Mouse (Mus musculus): Measurements from ENCODE around the gene Arhgef28. TPM values are rescaled to one million over a fixed set of nuclear protein-coding genes. Genes with fewer than 3 reads are reported as not detected.

Arhgef28 gene
- polyA plus RNA-seq, 1 experiment from 2014 or later: 9.4 TPM

GRCm38 (mm10) chr13:98124113-98124745, 82.0 kb downstream of the Arhgef28 start:
- DNase-seq (ENCODE audit: low spot score) (peak; percentile 40), ATAC-seq (ENCODE audit: low read depth) (no peak; the same call in 1 of the 2 replicates)

GRCm38 (mm10) chr13:98122766-98123165, 83.5 kb downstream of the Arhgef28 start:
- Histone ChIP-seq H3K9ac (ENCODE audit: low read depth, low read length) (no peak overlapping the region), H3K27ac (replicated peaks; ENCODE audit: low read depth, low read length) (no peak overlapping the region), H3K4me1 (ENCODE audit: control insufficient read depth, insufficient read depth, low read length) (peaks cover 3% of the 10 kb centered on the region; the same call in 1 of the 2 replicates), H3K4me2 (ENCODE audit: low read depth, low read length) (no peak overlapping the region), H3K9me3 (ENCODE audit: control insufficient read depth, low read length) (peaks cover 3% of the 10 kb centered on the region; the same call in 1 of the 2 replicates), H3K36me3 (ENCODE audit: control insufficient read depth, insufficient read depth, low read length) (no peaks in the 10 kb centered on the region), H3K27me3 (replicated peaks; ENCODE audit: control insufficient read depth, insufficient read depth, low read length) (no peaks in the 10 kb centered on the region), H3K4me3 (ENCODE audit: low read depth, low read length) (no peak overlapping the region)
- ATAC-seq (ENCODE audit: low read depth) (no peak), DNase-seq (ENCODE audit: low spot score) (no peak)
- 56% methylated on average over 4 of the region's 4 CpGs for WGBS

More at GRCm38 (mm10) chr13:98124113-98124745, 82.0 kb downstream of the Arhgef28 start:
- 56% methylated on average over 14 of the region's 14 CpGs for WGBS
- Histone ChIP-seq H3K4me1 (ENCODE audit: control insufficient read depth, insufficient read depth, low read length) (peaks cover 3% of the 10 kb centered on the region; the same call in 1 of the 2 replicates), H3K4me2 (ENCODE audit: low read depth, low read length) (no peak overlapping the region), H3K27me3 (replicated peaks; ENCODE audit: control insufficient read depth, insufficient read depth, low read length) (no peaks in the 10 kb centered on the region), H3K9me3 (ENCODE audit: control insufficient read depth, low read length) (peaks cover 3% of the 10 kb centered on the region; the same call in 1 of the 2 replicates), H3K27ac (replicated peaks; ENCODE audit: low read depth, low read length) (no peak overlapping the region), H3K36me3 (ENCODE audit: control insufficient read depth, insufficient read depth, low read length) (no peaks in the 10 kb centered on the region), H3K9ac (ENCODE audit: low read depth, low read length) (no peak overlapping the region), H3K4me3 (ENCODE audit: low read depth, low read length) (no peak overlapping the region)

GRCm38 (mm10) chr13:98121993-98122392, 84.2 kb downstream of the Arhgef28 start:
- 71% methylated on average over 5 of the region's 5 CpGs for WGBS
- no peak for ATAC-seq (ENCODE audit: low read depth)

GRCm38 (mm10) chr13:98121124-98121470, 85.1 kb downstream of the Arhgef28 start:
- H3K27me3 ChIP-seq (replicated peaks; ENCODE audit: control insufficient read depth, insufficient read depth, low read length): no peaks in the 10 kb centered on the region
- no peaks in the 10 kb centered on the region for H3K36me3 ChIP-seq (ENCODE audit: control insufficient read depth, insufficient read depth, low read length)
- H3K4me2 ChIP-seq (ENCODE audit: low read depth, low read length): no peak overlapping the region
- H3K4me3 ChIP-seq (ENCODE audit: low read depth, low read length): no peak overlapping the region
- peaks cover 3% of the 10 kb centered on the region; the same call in 1 of the 2 replicates for H3K4me1 ChIP-seq (ENCODE audit: control insufficient read depth, insufficient read depth, low read length)
- DNase-seq (ENCODE audit: low spot score): no peak
- ATAC-seq (ENCODE audit: low read depth): no peak
- 91% methylated on average over 4 of the region's 4 CpGs for WGBS
- no peak overlapping the region for H3K9ac ChIP-seq (ENCODE audit: low read depth, low read length)
- peaks cover 3% of the 10 kb centered on the region; the same call in 1 of the 2 replicates for H3K9me3 ChIP-seq (ENCODE audit: control insufficient read depth, low read length)
- 0 out of 2 replicates have a peak overlapping the region, but pooled peaks have one; percentile 12 for H3K27ac ChIP-seq (replicated peaks; ENCODE audit: low read depth, low read length)

More at GRCm38 (mm10) chr13:98121993-98122392, 84.2 kb downstream of the Arhgef28 start:
- DNase-seq (ENCODE audit: low spot score): peak; percentile 34
- Histone ChIP-seq H3K27ac (replicated peaks; ENCODE audit: low read depth, low read length) (no peak overlapping the region; the same call in 1 of the 2 replicates), H3K9ac (ENCODE audit: low read depth, low read length) (no peak overlapping the region), H3K4me1 (ENCODE audit: control insufficient read depth, insufficient read depth, low read length) (peaks cover 3% of the 10 kb centered on the region; the same call in 1 of the 2 replicates), H3K4me2 (ENCODE audit: low read depth, low read length) (no peak overlapping the region), H3K36me3 (ENCODE audit: control insufficient read depth, insufficient read depth, low read length) (no peaks in the 10 kb centered on the region), H3K9me3 (ENCODE audit: control insufficient read depth, low read length) (peaks cover 3% of the 10 kb centered on the region; the same call in 1 of the 2 replicates), H3K27me3 (replicated peaks; ENCODE audit: control insufficient read depth, insufficient read depth, low read length) (no peaks in the 10 kb centered on the region), H3K4me3 (ENCODE audit: low read depth, low read length) (no peak overlapping the region)

- no peaks in the 10 kb centered on the region for H3K27me3 ChIP-seq (replicated peaks; ENCODE audit: control insufficient read depth, insufficient read depth, low read length)
- H3K9ac ChIP-seq (ENCODE audit: low read depth, low read length): no peak overlapping the region
- H3K4me2 ChIP-seq (ENCODE audit: low read depth, low read length): no peak overlapping the region
- peak; percentile 31 for DNase-seq (ENCODE audit: low spot score)
- H3K36me3 ChIP-seq (ENCODE audit: control insufficient read depth, insufficient read depth, low read length): no peaks in the 10 kb centered on the region
- peak overlapping the region; percentile 12; the same call in 1 of the 2 replicates for H3K27ac ChIP-seq (replicated peaks; ENCODE audit: low read depth, low read length)
- H3K4me3 ChIP-seq (ENCODE audit: low read depth, low read length): no peak overlapping the region
- peaks cover 3% of the 10 kb centered on the region; the same call in 1 of the 2 replicates for H3K9me3 ChIP-seq (ENCODE audit: control insufficient read depth, low read length)
- peaks cover 3% of the 10 kb centered on the region; the same call in 1 of the 2 replicates for H3K4me1 ChIP-seq (ENCODE audit: control insufficient read depth, insufficient read depth, low read length)
- 0 out of 2 replicates have a peak, but pooled peaks have one; percentile 19 for ATAC-seq (ENCODE audit: low read depth)
- 67% methylated on average over 11 of the region's 11 CpGs for WGBS
Measured at GRCm38 (mm10) chr13:98120356-98121123, 85.7 kb downstream of the Arhgef28 start.

GRCm38 (mm10) chr13:98118291-98118690, 87.9 kb downstream of the Arhgef28 start:
- 54% methylated on average over 4 of the region's 4 CpGs for WGBS
- Histone ChIP-seq H3K27me3 (replicated peaks; ENCODE audit: control insufficient read depth, insufficient read depth, low read length) (no peaks in the 10 kb centered on the region), H3K36me3 (ENCODE audit: control insufficient read depth, insufficient read depth, low read length) (no peaks in the 10 kb centered on the region), H3K9ac (ENCODE audit: low read depth, low read length) (no peak overlapping the region), H3K4me2 (ENCODE audit: low read depth, low read length) (no peak overlapping the region), H3K27ac (replicated peaks; ENCODE audit: low read depth, low read length) (no peak overlapping the region; the same call in 1 of the 2 replicates), H3K4me3 (ENCODE audit: low read depth, low read length) (no peak overlapping the region), H3K9me3 (ENCODE audit: control insufficient read depth, low read length) (peaks cover 3% of the 10 kb centered on the region; the same call in 1 of the 2 replicates), H3K4me1 (ENCODE audit: control insufficient read depth, insufficient read depth, low read length) (peaks cover 3% of the 10 kb centered on the region; the same call in 1 of the 2 replicates)
- DNase-seq (ENCODE audit: low spot score): peak; percentile 17
- no peak for ATAC-seq (ENCODE audit: low read depth)

GRCm38 (mm10) chr13:98117566-98118254, 88.5 kb downstream of the Arhgef28 start:
- peaks cover 3% of the 10 kb centered on the region; the same call in 1 of the 2 replicates for H3K9me3 ChIP-seq (ENCODE audit: control insufficient read depth, low read length)
- no peaks in the 10 kb centered on the region for H3K36me3 ChIP-seq (ENCODE audit: control insufficient read depth, insufficient read depth, low read length)
- H3K9ac ChIP-seq (ENCODE audit: low read depth, low read length): no peak overlapping the region
- WGBS: 59% methylated on average over 7 of the region's 7 CpGs
- H3K4me2 ChIP-seq (ENCODE audit: low read depth, low read length): no peak overlapping the region
- no peaks in the 10 kb centered on the region for H3K27me3 ChIP-seq (replicated peaks; ENCODE audit: control insufficient read depth, insufficient read depth, low read length)
- H3K4me1 ChIP-seq (ENCODE audit: control insufficient read depth, insufficient read depth, low read length): peaks cover 3% of the 10 kb centered on the region; the same call in 1 of the 2 replicates
- no peak overlapping the region for H3K4me3 ChIP-seq (ENCODE audit: low read depth, low read length)
- DNase-seq (ENCODE audit: low spot score) (peak; percentile 77), ATAC-seq (ENCODE audit: low read depth) (peak; percentile 78)
- H3K27ac ChIP-seq (replicated peaks; ENCODE audit: low read depth, low read length): no peak overlapping the region

- H3K36me3 ChIP-seq (ENCODE audit: control insufficient read depth, insufficient read depth, low read length): no peaks in the 10 kb centered on the region
- no peak overlapping the region for H3K27ac ChIP-seq (replicated peaks; ENCODE audit: low read depth, low read length)
- no peak overlapping the region for H3K9ac ChIP-seq (ENCODE audit: low read depth, low read length)
- peaks cover 3% of the 10 kb centered on the region; the same call in 1 of the 2 replicates for H3K9me3 ChIP-seq (ENCODE audit: control insufficient read depth, low read length)
- H3K4me1 ChIP-seq (ENCODE audit: control insufficient read depth, insufficient read depth, low read length): 0 out of 2 replicates have a peak, but pooled peaks cover 3% of the 10 kb centered on the region
- no peak for DNase-seq (ENCODE audit: low spot score)
- ATAC-seq (ENCODE audit: low read depth): no peak
- H3K4me2 ChIP-seq (ENCODE audit: low read depth, low read length): no peak overlapping the region
- H3K27me3 ChIP-seq (replicated peaks; ENCODE audit: control insufficient read depth, insufficient read depth, low read length): no peaks in the 10 kb centered on the region
- H3K4me3 ChIP-seq (ENCODE audit: low read depth, low read length): no peak overlapping the region
- 72% methylated on average over 6 of the region's 6 CpGs for WGBS
Measured at GRCm38 (mm10) chr13:98115650-98116049, 90.6 kb downstream of the Arhgef28 start.

Measured in embryonic facial prominence, embryonic 14.5 days (tissue).